Mouse (Mus musculus) embryonic fibroblast, embryonic 13.5 days (primary cell): ENCODE measurements around the gene Akap7.

Experiments
- CTCF ChIP-seq: IDR thresholded peaks from 2 replicates; pipeline ENCODE4 v1.5.1; 2011; ENCODE audit warnings: mild to moderate bottlenecking, control low read depth, low read length, moderate library complexity, borderline replicate concordance; ENCODE audit not compliant: insufficient read depth
- POLR2A ChIP-seq: IDR thresholded peaks from 2 replicates; pipeline ENCODE4 v1.6.1; 2011; ENCODE audit warnings: low read depth, mild to moderate bottlenecking, control low read depth, low read length, moderate library complexity

- TF ChIP-seq POLR2A (no peak), CTCF (no peak)
Measured at GRCm38 (mm10) chr10:25304608-25305007, 3.1 kb downstream of the Akap7 start.
